Mouse (Mus musculus) myocyte (in vitro differentiated cells): ENCODE data around the gene St6galnac3.

Source experiments
- MYOD1 ChIP-seq, 3 experiments: IDR thresholded peaks; one replicate each; pipeline ENCODE4 v1.6.1; 2011; ENCODE audit warnings: control low read depth in 2 of 3, low read depth in 2 of 3, mild to moderate bottlenecking in 2 of 3, moderate library complexity in 1 of 3; ENCODE audit not compliant: insufficient read length in 2 of 3, control insufficient read depth in 1 of 3
- POLR2AphosphoS2 ChIP-seq: IDR thresholded peaks from one replicate; pipeline ENCODE4 v1.6.1; 2011; ENCODE audit warnings: low read depth, control low read depth; ENCODE audit not compliant: insufficient read length

DNA sequence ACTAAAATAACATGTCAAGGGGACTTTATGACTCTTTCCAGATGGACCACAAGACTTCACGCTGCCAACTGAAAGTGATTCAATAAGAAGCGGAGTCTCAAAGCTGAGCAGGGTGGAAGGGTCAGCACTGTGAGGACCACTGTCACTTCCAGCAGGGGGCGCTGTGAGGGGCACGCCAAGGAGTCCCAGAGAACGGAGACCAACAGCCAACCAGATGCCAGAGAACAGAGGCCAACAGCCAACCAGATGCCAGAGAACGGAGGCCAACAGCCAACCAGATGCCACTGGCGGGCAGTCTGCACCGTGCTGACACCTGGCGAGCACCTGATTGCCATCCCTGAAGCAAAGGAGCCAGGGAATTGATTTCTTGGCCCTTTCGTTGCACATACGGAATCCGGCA is 49.9 kb downstream of the St6galnac3 start:
- TF ChIP-seq POLR2AphosphoS2 (no peak), MYOD1 (IDR thresholded peaks at IDR 0.05; ENCODE audit: control insufficient read depth in 1 of 3, insufficient read length in 2 of 3, low read depth in 2 of 3) (no peak)
